Mouse (Mus musculus) small intestine, adult 2 months (tissue): ENCODE data around the gene Ppme1.

ENCODE experiments used
- CTCF ChIP-seq: fragments of 200-500 bp; IDR thresholded peaks from 2 replicates; pipeline ENCODE4 v1.5.1; 2012; ENCODE audit warnings: low read depth, mild to moderate bottlenecking, control low read depth, inconsistent platforms, low read length, moderate library complexity, mixed read lengths; ENCODE audit not compliant: insufficient replicate concordance, insufficient read length; ENCODE audit errors: extremely low read depth
- POLR2A ChIP-seq: fragments of 200-500 bp; IDR thresholded peaks from 2 replicates; pipeline ENCODE4 v1.6.1; 2012; ENCODE audit warnings: low read depth, mild to moderate bottlenecking, control low read depth, inconsistent platforms, low read length, moderate library complexity

DNA sequence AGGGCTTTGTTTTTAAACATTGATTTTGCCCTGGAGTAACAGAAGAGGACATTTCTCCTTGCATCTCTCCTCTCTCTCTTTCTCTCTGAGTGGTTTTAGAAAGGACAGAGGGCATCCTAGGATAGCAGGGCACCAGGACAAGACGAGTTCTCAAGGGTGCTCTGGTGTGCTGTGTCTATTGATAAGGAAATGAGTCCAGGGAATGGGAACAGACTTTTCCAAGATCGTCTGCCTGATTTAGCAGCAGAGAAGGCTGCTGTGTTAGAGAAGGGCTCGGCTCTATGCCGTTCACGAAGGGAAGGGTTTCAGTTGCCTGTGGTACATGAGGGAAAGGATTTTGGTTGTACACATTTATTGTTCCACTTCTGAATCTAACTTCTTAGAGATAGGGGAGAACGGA is 62.4 kb downstream of the Ppme1 start:
- TF ChIP-seq POLR2A, result no peak
- TF ChIP-seq CTCF, result no peak
